Mouse (Mus musculus) cerebellum, postnatal 36 days (tissue): ENCODE data around the gene Tcte1.
A peak's percentile ranks its signal among the peaks of the same experiment; 100 is the strongest.

Source experiments
- DNase-seq, 2 experiments: peaks; one replicate each; pipeline ENCODE4 v3.0.0; 2021 to 2022; ENCODE audit warnings: mixed read lengths in 2 of 2

Gene Tcte1

GRCm38 (mm10) chr17:45523263-45523662, at the start of gene Tcte1:
TSS of gene Tcte1 (plus strand) at chr17:45523434.
- no peak for DNase-seq

- DNase-seq: no peak
Measured at GRCm38 (mm10) chr17:45473667-45474066, 49.6 kb upstream of the Tcte1 start.

GRCm38 (mm10) chr17:45474146-45474545, 49.1 kb upstream of the Tcte1 start:
- no peak for DNase-seq

GRCm38 (mm10) chr17:45474669-45475465, 48.4 kb upstream of the Tcte1 start, which contains the start of gene Spats1:
TSS of gene Spats1 (minus strand) at chr17:45475415.
- peak; percentile 82 to 83 for DNase-seq

DNA sequence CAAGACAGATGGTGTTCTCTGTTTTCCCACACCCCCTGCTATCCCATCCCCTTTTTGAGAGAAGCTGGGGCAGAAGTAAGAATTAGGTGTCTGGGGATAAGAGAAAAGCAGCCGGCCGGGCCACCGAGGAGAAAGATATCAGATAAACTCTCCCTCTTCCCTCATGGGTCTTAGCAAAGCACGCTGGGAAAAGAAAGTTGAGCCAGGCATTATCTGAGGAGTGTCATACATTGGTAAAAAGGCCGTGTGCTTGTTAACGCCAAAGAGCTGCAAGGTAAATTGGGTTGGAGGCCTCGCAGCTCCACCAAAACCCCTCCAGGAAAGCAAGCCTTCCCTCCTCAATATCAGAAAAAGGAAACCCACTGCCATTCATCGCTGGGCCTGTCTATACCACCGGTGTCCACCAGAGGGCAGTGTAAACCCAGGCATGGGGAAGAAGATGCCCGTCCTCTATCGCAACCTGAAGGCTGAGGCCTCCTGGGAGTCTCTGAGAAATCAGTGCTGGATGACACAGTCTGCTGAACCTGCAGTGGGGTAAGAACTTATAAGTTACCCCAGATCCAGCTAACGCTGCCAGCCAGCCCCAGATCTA, 44.9 kb upstream of the Tcte1 start:
- peak; percentile 88 to 92 for DNase-seq

- DNase-seq: peak; percentile 36 to 40
Measured at GRCm38 (mm10) chr17:45480429-45480828, 42.8 kb upstream of the Tcte1 start.

DNA sequence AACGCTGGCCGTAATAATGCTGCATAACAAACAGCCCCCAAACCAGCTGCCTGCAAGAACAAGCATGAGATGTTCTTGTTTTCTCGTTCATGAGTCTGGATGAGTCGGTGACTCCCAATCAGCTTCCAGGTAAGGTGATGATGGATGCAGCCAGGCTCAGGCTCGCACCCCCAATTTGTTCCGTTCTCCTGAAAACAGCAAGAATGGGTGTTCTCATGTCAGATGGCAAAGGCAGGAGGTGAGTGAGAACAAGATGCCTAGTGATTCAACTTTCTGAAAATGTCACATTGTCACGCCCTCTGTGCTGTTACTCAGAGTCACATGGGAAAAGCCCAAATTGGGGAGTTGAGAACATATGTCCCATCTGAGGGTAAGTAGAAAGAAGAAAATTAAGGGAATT, 37.7 kb upstream of the Tcte1 start:
- no peak for DNase-seq

- DNase-seq: no peak
Measured at GRCm38 (mm10) chr17:45487216-45487615, 36.0 kb upstream of the Tcte1 start.

DNA sequence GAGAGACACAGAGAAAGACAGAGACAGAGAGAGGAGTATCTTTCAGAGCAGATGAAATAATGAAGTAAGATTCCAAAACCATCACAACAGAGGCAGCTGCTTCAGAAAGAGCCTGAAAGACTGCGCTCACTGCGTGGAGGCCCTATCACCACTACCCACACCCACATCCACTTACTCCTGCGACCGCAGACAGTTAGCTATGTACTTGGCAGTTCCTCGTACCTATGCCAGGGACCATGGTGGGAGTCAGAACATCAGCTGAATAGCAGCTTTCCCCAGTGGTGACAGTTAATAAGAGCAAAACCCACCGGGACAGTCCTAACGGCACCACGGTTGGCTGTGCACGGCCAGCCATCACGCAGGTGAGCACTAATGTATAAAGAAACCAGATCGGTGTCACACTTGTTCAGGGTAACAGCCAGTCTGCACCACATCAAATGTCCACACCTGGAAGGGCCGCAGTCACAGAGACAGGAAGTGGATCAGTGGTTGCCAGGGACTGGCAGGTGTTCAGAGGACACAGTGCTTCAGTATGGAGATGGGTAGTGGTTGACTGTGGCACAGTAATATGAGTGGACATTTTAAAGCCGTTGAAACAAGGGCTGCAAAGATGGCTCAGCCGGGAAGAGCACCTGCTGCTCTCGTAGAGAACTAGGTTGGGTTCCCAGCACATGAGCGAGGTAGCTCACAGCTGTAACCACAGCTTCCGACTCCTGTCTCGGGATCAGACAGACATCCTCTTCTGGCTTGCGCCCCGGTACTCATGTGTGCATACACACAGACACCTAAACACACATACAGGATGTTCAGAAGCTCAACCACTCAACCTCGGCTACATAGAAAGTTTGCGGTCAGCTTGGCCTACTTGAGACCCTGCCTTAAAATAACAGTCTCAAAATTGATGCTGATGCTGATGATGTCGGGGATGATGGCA, 34.6 kb upstream of the Tcte1 start:
- DNase-seq: no peak

- no peak for DNase-seq
Measured at GRCm38 (mm10) chr17:45489736-45490135, 33.5 kb upstream of the Tcte1 start.

GRCm38 (mm10) chr17:45490532-45491154, 32.6 kb upstream of the Tcte1 start:
- DNase-seq: no peak

- no peak for DNase-seq
Measured at GRCm38 (mm10) chr17:45495398-45495797, 27.8 kb upstream of the Tcte1 start.

DNA sequence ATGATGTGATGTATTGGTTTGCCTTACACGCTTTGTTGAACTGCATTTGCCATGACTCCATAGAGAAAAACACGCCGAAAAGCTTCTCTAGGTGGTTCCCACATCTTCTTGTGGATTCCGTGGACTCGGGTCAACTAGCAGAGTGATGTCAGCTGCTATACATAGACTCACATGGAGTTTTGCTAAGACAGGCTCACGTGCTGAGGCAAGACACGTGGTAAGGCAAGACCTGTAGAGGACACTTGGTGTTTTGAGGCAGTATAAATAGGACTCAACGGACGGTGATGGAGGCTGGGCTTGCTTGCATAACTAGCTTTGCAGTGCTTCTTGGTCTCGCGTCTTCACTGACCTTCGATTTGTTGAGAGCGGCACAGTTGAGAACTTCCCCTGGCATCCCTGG, 24.8 kb upstream of the Tcte1 start:
- no peak for DNase-seq

GRCm38 (mm10) chr17:45499516-45499915, 23.7 kb upstream of the Tcte1 start:
- no peak for DNase-seq

DNA sequence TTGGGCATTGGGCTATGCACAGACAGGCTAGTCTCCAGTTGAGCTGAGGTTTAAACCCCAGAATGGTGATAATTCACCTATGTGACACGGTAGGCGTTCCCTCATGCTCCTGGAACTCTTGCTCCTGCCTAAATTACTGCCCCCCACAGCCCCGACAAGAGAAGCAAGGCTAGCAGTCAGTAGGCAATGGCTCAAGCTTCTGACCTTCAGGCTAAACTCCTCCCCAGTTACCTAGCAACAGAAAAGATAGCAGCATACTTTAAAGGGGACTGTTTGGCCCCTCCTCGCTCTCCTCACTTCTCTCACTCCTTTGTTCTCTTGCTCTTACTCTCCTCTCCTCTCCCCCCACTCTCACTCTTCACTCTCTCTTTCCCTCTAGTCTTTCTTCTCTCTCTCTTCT, 22.3 kb upstream of the Tcte1 start:
- DNase-seq: no peak

- DNase-seq: no peak
Measured at GRCm38 (mm10) chr17:45502324-45502723, 20.9 kb upstream of the Tcte1 start.

- no peak for DNase-seq
Measured at GRCm38 (mm10) chr17:45503301-45503973, 19.8 kb upstream of the Tcte1 start.

GRCm38 (mm10) chr17:45505941-45506465, 17.2 kb upstream of the Tcte1 start:
- DNase-seq: no peak

- DNase-seq: peak; percentile 95
Measured at GRCm38 (mm10) chr17:45506700-45507189, 16.5 kb upstream of the Tcte1 start, which contains the start of gene Aars2. TSS of gene Aars2 (plus strand) at chr17:45506841.

DNA sequence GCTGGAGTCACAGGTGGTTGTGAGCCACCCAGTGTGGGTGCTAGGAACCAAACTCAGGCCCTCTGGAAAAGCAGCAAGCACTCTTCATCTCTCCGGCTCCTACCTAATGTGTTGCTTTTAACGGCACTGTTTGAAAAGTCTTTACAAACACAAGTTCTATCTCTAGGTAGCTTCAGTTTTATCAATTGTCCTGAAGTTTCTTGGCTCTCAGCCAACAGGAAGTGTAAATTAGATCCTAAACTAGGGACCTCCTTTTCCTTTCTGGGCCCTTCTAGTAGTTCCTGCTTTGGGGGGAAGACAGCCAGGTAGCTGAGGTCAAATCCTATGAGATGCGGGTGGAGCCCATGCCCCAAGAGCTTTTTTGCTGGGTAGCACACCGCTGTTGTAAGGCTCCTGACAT, 12.4 kb upstream of the Tcte1 start:
- no peak for DNase-seq

GRCm38 (mm10) chr17:45511757-45512156, 11.5 kb upstream of the Tcte1 start:
- no peak for DNase-seq
